Mouse (Mus musculus): ENCODE results near the gene Gm28778.

- TF ChIP-seq CTCF (IDR thresholded peaks at IDR 0.05; ENCODE audit: control insufficient read depth, insufficient read depth, insufficient replicate concordance, low read depth, low read length) (no peak), POLR2A (IDR thresholded peaks at IDR 0.05; ENCODE audit: control insufficient read depth, low read depth, low read length) (no peak)
Measured at GRCm38 (mm10) chr1:53269901-53270300, 27.0 kb upstream of the Gm28778 start.

All from testis, adult 2 months (tissue).